Mouse (Mus musculus) neural tube, embryonic 13.5 days (tissue): ENCODE measurements around the gene Tjp1. TPM values are rescaled to one million over a fixed set of nuclear protein-coding genes. Genes with fewer than 3 reads are reported as not detected.

Experiments used
- polyA plus RNA-seq: library from polyadenylated mRNA; unstranded; fragments of >200 nt; fragmentation: Nextera tagmentation; extraction: Ambion mirVana; gene quantifications from 2 replicates; pipeline ENCODE4 v1.2.1, GENCODE M21; 2015

The Tjp1 gene
- polyA plus RNA-seq, 1 experiment from 2014 or later = 25.2 TPM

Other genes starting within 250 kb of the Tjp1 start
- 13.3 and 15.6 TPM in 2 replicates for gene Tarsl2, start 117.1 kb upstream of the Tjp1 start, polyA plus RNA-seq
- gene Tm2d3, start 163.4 kb upstream of the Tjp1 start, polyA plus RNA-seq = 83.9 and 87.3 TPM in 2 replicates